Mouse (Mus musculus) hindbrain, embryonic 15.5 days (tissue): Measurements from ENCODE around the gene Topbp1. TPM values are rescaled to one million over a fixed set of nuclear protein-coding genes. Genes with fewer than 3 reads are reported as not detected.

Experiments
- ATAC-seq: fragments of 200-750 bp; cut with Nextera tagmentation; 2 replicates; pipeline ENCODE4 v1.8.0; 2017; ENCODE audit warnings: low read depth, moderate number of reproducible peaks, moderate TSS enrichment; ENCODE audit not compliant: low FRiP score
- H3K27ac ChIP-seq: fragments of 300-500 bp; sonication (generic); replicated peaks from 2 replicates; pipeline ENCODE4 v1.5.1; 2015; ENCODE audit warnings: mild to moderate bottlenecking, inconsistent platforms
- H3K27me3 ChIP-seq: fragments of 300-500 bp; sonication (generic); 2 replicates; pipeline ENCODE4 v1.6.1; 2015; ENCODE audit warnings: control low read depth, inconsistent platforms
- H3K36me3 ChIP-seq: fragments of 300-500 bp; sonication (generic); 2 replicates; pipeline ENCODE4 v1.6.1; 2015; ENCODE audit warnings: control low read depth, inconsistent platforms
- H3K4me1 ChIP-seq: fragments of 300-500 bp; sonication (generic); replicated peaks from 2 replicates; pipeline ENCODE4 v1.6.1; 2015; ENCODE audit warnings: control low read depth, inconsistent platforms
- H3K4me2 ChIP-seq: fragments of 300-500 bp; sonication (generic); 2 replicates; pipeline ENCODE4 v1.6.1; 2015; ENCODE audit warnings: moderate library complexity, mild to moderate bottlenecking, inconsistent platforms
- H3K4me3 ChIP-seq: fragments of 300-500 bp; sonication (generic); 2 replicates; pipeline ENCODE4 v1.5.1; 2015; ENCODE audit warnings: mild to moderate bottlenecking, inconsistent platforms
- H3K9ac ChIP-seq: fragments of 300-500 bp; sonication (generic); 2 replicates; pipeline ENCODE4 v1.6.1; 2015; ENCODE audit warnings: inconsistent platforms
- H3K9me3 ChIP-seq: fragments of 300-500 bp; sonication (generic); 2 replicates; pipeline ENCODE4 v1.6.1; 2016; ENCODE audit warnings: control low read depth, inconsistent platforms
- WGBS: fragments of 180-500 bp; shearing (Covaris S2); methylation state at CpG from one replicate; pipeline ENCODE4 v1.1.7; 2015; 5-methylcytosine and 5-hydroxymethylcytosine counted together
- polyA plus RNA-seq: library from polyadenylated mRNA; unstranded; fragments of >200 nt; fragmentation: Nextera tagmentation; extraction: Ambion mirVana; gene quantifications from 2 replicates; pipeline ENCODE4 v1.2.1, GENCODE M21; 2015

Topbp1 gene
- polyA plus RNA-seq, 1 experiment from 2014 or later: 19.7 TPM

DNA sequence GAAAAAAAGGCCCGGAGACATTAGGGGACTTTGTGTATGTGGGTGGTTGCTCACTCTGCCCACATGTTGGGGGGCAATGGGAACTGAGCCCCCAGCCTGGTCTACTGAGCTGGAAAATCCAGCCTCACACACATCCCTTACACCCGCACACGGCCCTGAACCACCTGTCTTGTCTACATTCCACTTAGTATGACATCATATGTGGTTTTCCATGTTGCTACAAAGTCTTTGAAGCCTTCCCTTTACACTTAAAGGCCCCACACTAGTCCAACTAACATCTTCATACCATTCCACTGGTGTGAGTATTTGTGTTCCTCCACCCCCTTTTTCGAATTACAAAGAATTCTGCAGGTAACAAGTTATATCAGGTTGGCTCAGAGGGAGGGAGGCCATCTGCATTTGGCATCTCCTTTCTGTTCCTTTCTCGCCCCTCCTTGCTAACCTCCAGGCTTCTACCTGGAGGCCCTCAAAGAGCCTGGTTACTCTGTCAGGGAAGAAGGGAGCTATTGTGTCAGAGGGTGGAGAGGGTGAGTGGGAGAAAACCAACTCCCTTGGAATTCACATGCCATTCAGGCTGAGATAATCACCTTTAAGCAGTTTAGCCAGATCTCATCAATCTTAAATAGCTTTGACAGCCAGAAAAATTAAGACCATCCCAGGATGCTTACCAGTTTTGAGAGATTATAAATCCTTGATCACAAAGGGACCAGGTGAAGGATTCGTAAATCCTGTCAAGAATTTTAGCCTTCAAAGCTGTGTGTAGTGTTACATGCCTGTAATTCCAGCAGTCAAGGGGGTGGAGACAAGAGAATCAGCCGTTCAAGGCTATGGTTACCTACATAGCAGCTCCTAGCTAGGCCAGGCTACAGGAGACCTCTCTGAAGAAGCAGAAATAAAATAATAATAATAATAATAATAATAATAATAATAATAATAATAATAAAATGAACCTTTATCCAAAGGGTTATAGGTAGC lies 71.6 kb downstream of the Topbp1 start:
- WGBS: 85% methylated on average over 7 of the region's 7 CpGs
- no peak for ATAC-seq
- H3K27me3 ChIP-seq: no peaks in the 10 kb centered on the region

DNA sequence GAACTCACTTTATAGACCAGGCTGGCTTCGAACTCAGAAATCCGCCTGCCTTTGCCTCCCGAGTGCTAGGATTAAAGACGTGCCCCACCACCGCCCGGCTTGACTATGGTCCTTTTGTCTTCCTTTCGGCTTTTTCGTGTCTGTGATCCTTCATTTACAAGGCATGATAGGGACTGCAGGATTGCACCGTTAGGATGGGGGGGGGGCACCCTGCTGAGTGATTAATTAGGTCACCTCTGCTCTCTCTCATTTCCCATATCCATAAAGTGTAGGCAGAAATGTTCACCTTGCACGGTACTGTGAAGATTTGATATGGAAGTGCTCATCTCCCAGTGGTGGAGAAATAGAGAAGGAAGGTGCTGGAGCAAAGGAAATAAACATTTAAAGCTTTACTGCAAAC lies 73.7 kb downstream of the Topbp1 start:
- Histone ChIP-seq H3K27ac (no peak overlapping the region), H3K4me3 (no peak overlapping the region), H3K27me3 (no peaks in the 10 kb centered on the region), H3K9me3 (no peaks in the 10 kb centered on the region), H3K4me1 (0 out of 2 replicates have a peak, but pooled peaks cover 7% of the 10 kb centered on the region), H3K4me2 (no peak overlapping the region), H3K36me3 (no peaks in the 10 kb centered on the region), H3K9ac (no peak overlapping the region)
- WGBS: 40% methylated on average over 10 of the region's 10 CpGs
- no peak for ATAC-seq

More for the DNA sequence above, 71.6 kb downstream of the Topbp1 start:
- no peak overlapping the region for H3K9ac ChIP-seq
- H3K4me2 ChIP-seq: no peak overlapping the region
- H3K27ac ChIP-seq: no peak overlapping the region
- no peaks in the 10 kb centered on the region for H3K36me3 ChIP-seq
- H3K4me3 ChIP-seq: no peak overlapping the region
- H3K4me1 ChIP-seq: 0 out of 2 replicates have a peak, but pooled peaks cover 7% of the 10 kb centered on the region
- no peaks in the 10 kb centered on the region for H3K9me3 ChIP-seq

DNA sequence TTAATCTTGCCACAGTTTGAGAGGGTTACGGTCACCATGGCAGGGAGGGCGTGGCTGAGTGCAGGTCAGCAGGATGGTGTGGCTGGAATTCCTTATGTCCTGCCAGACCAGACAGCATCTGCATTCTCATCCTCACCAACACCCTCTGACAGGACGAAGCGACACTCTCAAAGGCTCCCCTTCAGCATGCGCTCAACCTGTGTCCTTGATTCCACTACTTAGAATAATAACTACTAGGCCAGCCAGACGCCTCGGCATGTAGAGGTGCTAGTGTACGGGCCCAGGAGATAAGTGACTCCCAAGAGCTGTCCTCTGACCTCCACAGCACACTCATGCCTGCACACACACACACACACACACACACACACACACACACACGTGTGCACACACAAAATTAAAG lies 74.2 kb downstream of the Topbp1 start:
- Histone ChIP-seq H3K27ac (no peak overlapping the region), H3K4me3 (no peak overlapping the region), H3K4me2 (no peak overlapping the region), H3K4me1 (0 out of 2 replicates have a peak, but pooled peaks cover 7% of the 10 kb centered on the region), H3K9me3 (no peaks in the 10 kb centered on the region), H3K9ac (no peak overlapping the region), H3K27me3 (no peaks in the 10 kb centered on the region), H3K36me3 (no peaks in the 10 kb centered on the region)
- ATAC-seq: no peak
- 73% methylated on average over 9 of the region's 9 CpGs for WGBS

DNA sequence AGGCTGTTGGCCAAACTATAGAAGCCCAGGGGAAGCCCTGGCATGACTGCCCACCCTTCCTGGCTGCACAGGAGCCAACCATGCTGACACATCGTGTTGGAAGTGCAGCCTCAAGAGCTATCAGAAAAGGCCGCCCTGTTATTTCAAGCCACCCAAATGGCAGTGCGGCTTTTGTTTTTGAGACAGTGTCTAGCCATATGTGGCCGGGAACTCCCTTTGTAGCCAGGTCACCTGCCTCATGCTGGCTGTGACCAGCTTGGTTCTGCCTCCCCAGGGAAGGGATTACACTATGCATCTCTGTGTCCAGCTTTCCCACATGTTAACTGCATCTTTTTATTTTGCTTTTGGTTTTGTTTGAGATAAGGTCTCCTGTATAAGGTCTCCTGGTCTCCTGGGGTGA lies 75.6 kb downstream of the Topbp1 start:
- no peak for ATAC-seq
- Histone ChIP-seq H3K4me3 (no peak overlapping the region), H3K27me3 (no peaks in the 10 kb centered on the region), H3K9me3 (no peaks in the 10 kb centered on the region), H3K9ac (no peak overlapping the region), H3K36me3 (no peaks in the 10 kb centered on the region), H3K4me2 (no peak overlapping the region), H3K27ac (no peak overlapping the region), H3K4me1 (0 out of 2 replicates have a peak, but pooled peaks cover 7% of the 10 kb centered on the region)
- 80% methylated on average over 4 of the region's 4 CpGs for WGBS

DNA sequence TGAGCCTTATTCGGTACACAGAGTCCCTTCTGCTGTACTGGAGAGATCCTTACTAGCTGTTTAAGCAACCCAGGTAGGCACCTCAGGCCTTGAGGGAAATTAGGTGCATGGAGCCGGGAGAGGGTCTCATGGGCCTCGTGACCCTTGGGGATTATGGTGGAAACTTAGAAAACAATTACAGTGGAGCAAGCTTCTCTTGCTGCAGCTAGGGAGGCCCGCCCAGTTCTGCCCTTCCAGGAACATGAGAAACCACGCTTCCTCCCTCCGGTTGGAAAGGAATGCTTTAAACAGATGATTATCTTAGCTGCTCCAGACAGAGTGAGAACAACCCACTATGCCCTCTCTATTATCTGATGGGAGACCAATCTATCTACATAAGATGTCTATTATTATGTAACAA lies 78.0 kb downstream of the Topbp1 start:
- Histone ChIP-seq H3K4me1 (0 out of 2 replicates have a peak, but pooled peaks cover 7% of the 10 kb centered on the region), H3K36me3 (no peaks in the 10 kb centered on the region), H3K4me3 (no peak overlapping the region), H3K9ac (no peak overlapping the region), H3K27me3 (no peaks in the 10 kb centered on the region), H3K4me2 (no peak overlapping the region), H3K9me3 (no peaks in the 10 kb centered on the region), H3K27ac (no peak overlapping the region)
- ATAC-seq: no peak
- WGBS: 83% methylated on average over 6 of the region's 6 CpGs

DNA sequence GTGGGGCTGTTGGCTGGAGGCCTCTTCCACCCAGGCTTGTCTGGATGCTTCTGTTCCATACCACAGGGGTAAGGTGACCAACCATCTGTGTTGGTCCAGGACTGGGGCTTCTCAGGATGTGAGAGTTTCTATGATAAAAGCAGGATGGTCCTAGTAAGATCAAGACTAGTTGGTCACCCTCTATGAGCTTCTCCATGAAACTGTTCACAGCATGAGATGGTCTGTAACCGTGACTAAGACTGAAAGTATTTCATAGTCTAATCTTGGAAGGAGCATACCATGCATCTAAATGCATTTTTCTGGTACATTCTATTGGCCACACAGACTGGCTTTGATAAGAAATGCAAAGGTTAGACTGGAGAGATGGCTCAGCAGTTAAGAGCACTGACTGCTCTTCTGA lies 78.6 kb downstream of the Topbp1 start:
- Histone ChIP-seq H3K9me3 (no peaks in the 10 kb centered on the region), H3K9ac (no peak overlapping the region), H3K27me3 (no peaks in the 10 kb centered on the region), H3K27ac (no peak overlapping the region), H3K4me1 (0 out of 2 replicates have a peak, but pooled peaks cover 7% of the 10 kb centered on the region), H3K4me2 (no peak overlapping the region), H3K4me3 (no peak overlapping the region), H3K36me3 (no peaks in the 10 kb centered on the region)
- WGBS: 93% methylated on average over 1 of the region's 1 CpGs
- no peak for ATAC-seq

DNA sequence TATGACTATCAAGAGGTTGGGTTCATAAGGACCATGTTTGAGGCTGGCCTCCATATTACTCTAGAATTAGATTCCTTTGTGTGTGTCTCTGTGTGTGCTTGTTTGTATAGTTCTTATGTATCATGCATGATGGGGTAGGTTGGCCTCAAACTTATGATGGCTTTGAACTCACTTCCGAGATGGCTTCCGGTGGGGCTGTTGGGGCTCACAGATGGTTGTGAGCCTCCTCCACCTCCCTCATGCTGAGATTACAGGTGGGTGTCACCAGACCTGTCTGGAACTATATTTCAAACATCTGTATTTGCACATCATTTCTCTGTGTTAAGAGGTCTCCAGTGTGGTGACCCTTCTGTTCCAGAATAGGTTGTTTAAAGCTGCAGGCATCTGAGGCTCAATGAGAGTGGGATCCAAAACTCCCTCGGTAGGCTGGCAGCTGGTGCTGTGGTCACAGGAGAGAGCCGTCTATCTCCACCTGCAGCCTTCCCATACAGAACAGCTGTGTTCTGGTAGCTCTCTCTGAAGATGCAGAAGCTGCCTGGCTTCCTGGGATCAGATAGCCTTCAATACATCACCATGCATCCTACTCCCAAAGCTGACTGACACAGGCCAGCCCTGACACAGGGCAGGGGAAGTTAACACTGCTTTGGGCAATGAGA lies 79.3 kb downstream of the Topbp1 start:
- no peak overlapping the region for H3K27ac ChIP-seq
- no peak overlapping the region for H3K4me3 ChIP-seq
- H3K9me3 ChIP-seq: no peaks in the 10 kb centered on the region
- H3K9ac ChIP-seq: no peak overlapping the region
- H3K27me3 ChIP-seq: no peaks in the 10 kb centered on the region
- no peaks in the 10 kb centered on the region for H3K36me3 ChIP-seq
- 0 out of 2 replicates have a peak, but pooled peaks cover under 1% of the 10 kb centered on the region for H3K4me1 ChIP-seq
- H3K4me2 ChIP-seq: no peak overlapping the region
- 84% methylated on average over 4 of the region's 4 CpGs for WGBS
- ATAC-seq: no peak

DNA sequence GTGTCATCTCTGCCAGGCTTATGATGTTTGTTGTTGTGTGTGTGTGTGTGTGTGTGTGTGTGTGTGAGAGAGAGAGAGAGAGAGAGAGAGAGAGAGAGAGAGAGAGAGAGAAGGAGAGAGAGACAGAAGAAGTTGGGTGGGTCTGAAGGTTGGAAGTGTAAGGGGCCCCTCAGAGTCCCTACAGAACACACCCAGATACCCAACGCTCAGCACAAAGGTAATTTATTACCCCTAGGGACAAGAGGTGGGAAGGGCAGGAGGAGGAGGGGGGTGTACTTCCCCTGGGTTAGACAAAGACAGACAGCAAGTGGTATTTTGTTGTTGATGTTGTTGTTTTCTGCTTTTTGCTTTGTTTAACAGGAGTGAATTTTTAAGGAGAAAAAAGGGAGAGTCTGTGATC lies 80.6 kb downstream of the Topbp1 start:
- Histone ChIP-seq H3K27me3 (no peaks in the 10 kb centered on the region), H3K36me3 (no peaks in the 10 kb centered on the region)
- 22% methylated on average over 1 of the region's 1 CpGs for WGBS

DNA sequence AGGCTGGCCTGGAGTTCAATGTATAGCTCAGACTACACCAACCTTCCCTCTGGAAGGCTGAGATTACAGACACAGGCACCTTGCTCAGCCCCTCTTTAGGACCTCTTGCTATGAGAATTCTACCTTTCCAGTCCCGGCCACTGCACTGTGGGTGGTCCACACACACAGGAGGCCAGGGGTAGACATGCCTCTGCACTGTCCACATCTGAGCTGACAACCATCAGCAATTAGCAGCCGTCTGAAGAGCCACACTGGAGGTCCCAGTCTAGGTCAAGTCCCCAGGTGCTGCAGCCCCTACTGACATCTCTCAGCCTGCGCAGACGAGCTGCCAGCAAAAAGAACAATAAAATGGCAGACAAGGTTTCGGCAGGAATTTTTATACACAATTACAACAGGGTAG lies 81.6 kb downstream of the Topbp1 start:
- WGBS: 43% methylated on average over 5 of the region's 5 CpGs
- no peaks in the 10 kb centered on the region for H3K9me3 ChIP-seq
- no peak for ATAC-seq
- no peaks in the 10 kb centered on the region for H3K4me1 ChIP-seq
- no peaks in the 10 kb centered on the region for H3K27me3 ChIP-seq
- no peak overlapping the region for H3K9ac ChIP-seq
- no peaks in the 10 kb centered on the region for H3K36me3 ChIP-seq
- no peak overlapping the region for H3K4me3 ChIP-seq
- no peak overlapping the region for H3K4me2 ChIP-seq
- no peak overlapping the region for H3K27ac ChIP-seq

More for the DNA sequence above, 80.6 kb downstream of the Topbp1 start:
- no peak for ATAC-seq
- Histone ChIP-seq H3K9ac (no peak overlapping the region), H3K4me3 (no peak overlapping the region), H3K4me2 (no peak overlapping the region), H3K9me3 (no peaks in the 10 kb centered on the region), H3K4me1 (no peaks in the 10 kb centered on the region), H3K27ac (no peak overlapping the region)

DNA sequence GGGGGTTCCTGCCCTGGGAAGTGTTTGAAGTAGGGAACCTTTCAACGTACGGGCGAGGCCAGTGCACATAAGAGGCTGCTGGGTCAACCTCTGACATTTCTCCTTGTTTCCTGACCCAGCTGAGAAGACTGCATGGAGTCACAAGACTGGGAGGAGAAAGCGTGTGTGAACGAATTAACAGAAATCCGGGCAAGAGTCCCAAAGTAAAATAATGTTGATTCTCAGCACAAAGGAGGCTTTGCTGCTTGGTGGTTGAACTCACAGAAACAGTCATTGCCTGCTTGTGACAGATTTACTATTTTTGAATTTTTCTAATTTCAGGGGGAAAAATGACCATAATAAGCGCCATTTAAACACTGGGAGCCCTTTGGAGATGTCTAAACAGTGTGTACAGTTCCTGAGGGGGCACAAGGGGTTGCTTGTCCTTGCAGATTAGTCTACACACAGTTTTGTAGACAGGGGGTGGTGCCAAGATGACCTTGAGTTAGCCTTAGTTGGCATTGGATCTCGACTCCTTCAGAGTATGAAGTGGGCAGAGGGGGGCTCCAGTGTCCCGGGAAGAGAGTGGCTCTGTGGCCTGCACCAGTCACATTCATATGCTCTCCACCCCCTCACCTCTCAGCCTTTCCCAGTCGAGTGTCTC lies 82.1 kb downstream of the Topbp1 start:
- H3K27me3 ChIP-seq: no peaks in the 10 kb centered on the region
- no peak overlapping the region for H3K27ac ChIP-seq
- no peak overlapping the region for H3K4me2 ChIP-seq
- H3K4me3 ChIP-seq: no peak overlapping the region
- 64% methylated on average over 10 of the region's 10 CpGs for WGBS
- no peak for ATAC-seq
- H3K36me3 ChIP-seq: no peaks in the 10 kb centered on the region
- H3K4me1 ChIP-seq: no peaks in the 10 kb centered on the region
- H3K9me3 ChIP-seq: no peaks in the 10 kb centered on the region
- H3K9ac ChIP-seq: no peak overlapping the region

DNA sequence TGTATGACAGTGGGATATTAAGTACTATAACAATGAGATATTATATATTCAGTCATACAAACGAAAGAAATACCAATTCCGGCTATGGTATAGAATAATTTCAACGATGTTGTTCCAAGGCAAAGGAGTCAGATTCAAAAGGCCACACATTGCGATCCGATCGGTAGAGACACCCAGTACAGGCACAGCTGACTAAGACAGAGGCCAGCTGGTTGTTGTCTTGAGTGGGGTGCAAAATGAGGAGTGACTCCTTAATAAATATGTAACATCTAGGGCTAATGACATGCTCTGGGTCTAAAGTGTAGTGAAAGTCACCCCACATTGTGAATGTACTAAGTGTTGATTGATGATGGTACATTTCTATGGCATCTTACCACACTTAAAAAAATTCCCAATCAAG lies 84.2 kb downstream of the Topbp1 start:
- H3K9me3 ChIP-seq: no peaks in the 10 kb centered on the region
- no peak for ATAC-seq
- no peak overlapping the region for H3K9ac ChIP-seq
- H3K4me2 ChIP-seq: no peak overlapping the region
- H3K27me3 ChIP-seq: no peaks in the 10 kb centered on the region
- 93% methylated on average over 6 of the region's 6 CpGs for WGBS
- H3K27ac ChIP-seq: no peak overlapping the region
- no peaks in the 10 kb centered on the region for H3K36me3 ChIP-seq
- no peaks in the 10 kb centered on the region for H3K4me1 ChIP-seq
- no peak overlapping the region for H3K4me3 ChIP-seq
